Mouse (Mus musculus) cortical plate, adult 2 months (tissue): Measurements from ENCODE around the gene Magi1.

ENCODE experiments used
- CTCF ChIP-seq: fragments of 200-500 bp; IDR thresholded peaks from 2 replicates; pipeline ENCODE4 v1.5.1; 2011; ENCODE audit warnings: mild to moderate bottlenecking, control low read depth, low read length; ENCODE audit not compliant: insufficient read depth; ENCODE audit errors: extremely low read depth
- POLR2A ChIP-seq: fragments of 200-500 bp; IDR thresholded peaks from 2 replicates; pipeline ENCODE4 v1.6.1; 2011; ENCODE audit warnings: mild to moderate bottlenecking, low read length, control low read depth; ENCODE audit not compliant: insufficient read depth; ENCODE audit errors: extremely low read depth

DNA sequence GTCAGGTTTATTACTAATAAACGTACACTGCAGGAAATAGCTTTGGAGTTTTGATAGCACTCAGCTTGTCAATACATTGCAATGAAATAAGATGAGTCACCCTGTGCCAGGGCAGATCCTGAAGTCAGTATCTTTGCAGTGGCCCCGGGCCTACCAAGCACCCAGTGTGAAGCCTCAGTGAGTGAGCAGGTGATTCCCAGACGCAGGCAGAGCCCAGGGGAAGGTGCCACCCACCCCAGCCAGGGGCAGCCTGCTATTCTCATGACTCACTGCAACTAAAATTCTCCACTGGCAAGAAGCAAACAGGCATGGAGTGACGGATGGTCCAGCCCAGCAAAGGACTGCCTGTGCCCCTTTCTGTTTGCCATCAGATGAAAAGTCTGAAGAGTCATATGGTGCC, 347.9 kb downstream of the Magi1 start:
- TF ChIP-seq CTCF (no peak), POLR2A (no peak)
